Mouse (Mus musculus) leukemia stem cell, adult 10-12 weeks (primary cell): ENCODE measurements around the gene Tshz3. TPM values are rescaled to one million over a fixed set of nuclear protein-coding genes. Genes with fewer than 3 reads are reported as not detected.

Experiments used
- polyA plus RNA-seq: library from polyadenylated mRNA; stranded (reverse); fragments of >175 nt; gene quantifications from 2 replicates; pipeline ENCODE4 v1.2.3, GENCODE M21; 2012; ENCODE audit warnings: low replicate concordance

The Tshz3 gene
- 0.12 and 0.23 TPM in 2 replicates for polyA plus RNA-seq

GRCm38 (mm10) chr7:36697856-36698588 lies at the start of gene Tshz3:
Tshz3 (plus strand) TSS chr7:36698118.

